Mouse (Mus musculus): Measurements from ENCODE around the gene Ccdc170. TPM values are rescaled to one million over a fixed set of nuclear protein-coding genes. Genes with fewer than 3 reads are reported as not detected.
"Not testable (repeated sequence)": the region's sequence is repeated elsewhere in the genome, so short reads cannot be mapped to it uniquely, and the experiment has no call there.

Ccdc170 gene
- polyA plus RNA-seq, 1 experiment from 2014 or later = 0.43 TPM

GRCm38 (mm10) chr10:4598244-4598842 lies 116.0 kb downstream of the Ccdc170 start:
- no peak overlapping the region for H3K9ac ChIP-seq (ENCODE audit: low read depth, low read length)
- no peaks in the 10 kb centered on the region for H3K4me1 ChIP-seq (ENCODE audit: control insufficient read depth, insufficient read depth, low read length)
- ATAC-seq (ENCODE audit: low read depth) = no peak
- no peaks in the 10 kb centered on the region for H3K9me3 ChIP-seq (ENCODE audit: control insufficient read depth, low read length)
- no peak overlapping the region for H3K27ac ChIP-seq (replicated peaks; ENCODE audit: low read depth, low read length)
- DNase-seq (ENCODE audit: low spot score) = peak; percentile 48
- no peak overlapping the region for H3K4me3 ChIP-seq (ENCODE audit: low read depth, low read length)
- H3K36me3 ChIP-seq (ENCODE audit: control insufficient read depth, insufficient read depth, low read length) = no peaks in the 10 kb centered on the region
- H3K27me3 ChIP-seq (replicated peaks; ENCODE audit: control insufficient read depth, insufficient read depth, low read length) = no peaks in the 10 kb centered on the region
- H3K4me2 ChIP-seq (ENCODE audit: low read depth, low read length) = no peak overlapping the region
- 61% methylated on average over 10 of the region's 10 CpGs for WGBS

DNA sequence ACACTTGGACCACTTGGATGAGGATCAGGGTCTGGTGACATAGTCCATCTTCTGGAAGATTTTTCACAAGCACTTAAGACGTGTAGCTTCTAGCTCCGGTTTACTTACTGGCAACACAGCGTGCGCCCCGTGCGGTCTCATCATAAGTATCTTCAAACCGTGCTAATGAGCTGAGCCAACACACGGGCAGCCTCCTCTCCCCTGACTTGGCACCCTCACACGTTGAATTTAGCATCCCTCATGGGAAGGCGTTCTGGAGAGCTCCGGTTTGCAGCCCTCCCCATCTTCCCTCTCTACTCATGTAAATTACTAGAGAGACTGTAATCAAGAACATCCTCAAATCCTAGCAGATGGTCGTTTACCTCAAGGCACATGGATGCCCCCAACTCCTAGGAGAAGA lies 116.6 kb downstream of the Ccdc170 start:
- no peaks in the 10 kb centered on the region for H3K36me3 ChIP-seq (ENCODE audit: control insufficient read depth, insufficient read depth, low read length)
- peak; percentile 11 for DNase-seq (ENCODE audit: low spot score)
- H3K4me3 ChIP-seq (ENCODE audit: low read depth, low read length) = no peak overlapping the region
- H3K27ac ChIP-seq (replicated peaks; ENCODE audit: low read depth, low read length) = no peak overlapping the region
- 65% methylated on average over 12 of the region's 12 CpGs for WGBS
- no peaks in the 10 kb centered on the region for H3K27me3 ChIP-seq (replicated peaks; ENCODE audit: control insufficient read depth, insufficient read depth, low read length)
- no peak overlapping the region for H3K9ac ChIP-seq (ENCODE audit: low read depth, low read length)
- no peaks in the 10 kb centered on the region for H3K9me3 ChIP-seq (ENCODE audit: control insufficient read depth, low read length)
- ATAC-seq (ENCODE audit: low read depth) = 0 out of 2 replicates have a peak, but pooled peaks have one; percentile 26
- H3K4me2 ChIP-seq (ENCODE audit: low read depth, low read length) = no peak overlapping the region
- no peaks in the 10 kb centered on the region for H3K4me1 ChIP-seq (ENCODE audit: control insufficient read depth, insufficient read depth, low read length)

- no peaks in the 10 kb centered on the region for H3K4me1 ChIP-seq (ENCODE audit: control insufficient read depth, insufficient read depth, low read length)
- 73% methylated on average over 4 of the region's 4 CpGs for WGBS
- H3K9me3 ChIP-seq (ENCODE audit: control insufficient read depth, low read length) = no peaks in the 10 kb centered on the region
- no peak overlapping the region for H3K4me2 ChIP-seq (ENCODE audit: low read depth, low read length)
- H3K9ac ChIP-seq (ENCODE audit: low read depth, low read length) = no peak overlapping the region
- H3K36me3 ChIP-seq (ENCODE audit: control insufficient read depth, insufficient read depth, low read length) = no peaks in the 10 kb centered on the region
- no peak for ATAC-seq (ENCODE audit: low read depth)
- H3K27ac ChIP-seq (replicated peaks; ENCODE audit: low read depth, low read length) = no peak overlapping the region
- H3K27me3 ChIP-seq (replicated peaks; ENCODE audit: control insufficient read depth, insufficient read depth, low read length) = no peaks in the 10 kb centered on the region
- no peak for DNase-seq (ENCODE audit: low spot score)
- H3K4me3 ChIP-seq (ENCODE audit: low read depth, low read length) = no peak overlapping the region
These were observed 117.3 kb downstream of the Ccdc170 start for GRCm38 (mm10) chr10:4599591-4599990.

DNA sequence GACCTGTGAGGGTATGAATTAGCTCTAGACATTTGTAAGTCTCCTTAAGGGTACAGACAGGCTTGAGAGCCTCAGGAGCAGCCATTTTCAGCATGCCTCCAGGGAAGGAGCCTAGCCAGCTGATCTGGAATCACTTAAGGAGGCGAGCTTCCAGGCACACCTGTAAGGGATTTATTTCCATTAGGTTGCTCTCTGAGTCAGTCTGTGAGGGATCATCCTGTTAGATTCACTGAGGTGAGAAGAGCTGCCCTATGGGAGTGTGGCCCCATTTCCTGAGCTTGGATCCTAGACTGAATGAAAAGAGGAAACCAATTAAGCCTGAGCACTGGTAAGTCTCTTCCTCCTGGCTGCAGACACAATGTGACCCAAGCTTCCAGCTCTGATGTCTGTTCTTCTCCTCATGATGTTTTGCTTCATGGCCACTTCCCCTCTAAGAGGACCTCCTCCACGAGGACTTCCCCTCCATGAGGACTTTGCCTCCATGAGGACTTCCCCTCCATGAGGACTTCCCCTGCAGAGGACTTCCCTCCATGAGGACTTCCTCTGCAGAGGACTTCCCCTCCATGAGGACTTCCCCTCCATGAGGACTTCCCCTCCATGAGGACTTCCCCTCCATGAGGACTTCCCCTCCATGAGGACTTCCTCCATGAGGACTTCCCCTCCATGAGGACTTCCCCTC lies 118.6 kb downstream of the Ccdc170 start:
- H3K4me2 ChIP-seq (ENCODE audit: low read depth, low read length) = no peak overlapping the region
- 66% methylated on average over 2 of the region's 2 CpGs for WGBS
- H3K9me3 ChIP-seq (ENCODE audit: control insufficient read depth, low read length) = no peaks in the 10 kb centered on the region
- no peak overlapping the region for H3K9ac ChIP-seq (ENCODE audit: low read depth, low read length)
- no peak overlapping the region for H3K27ac ChIP-seq (replicated peaks; ENCODE audit: low read depth, low read length)
- H3K27me3 ChIP-seq (replicated peaks; ENCODE audit: control insufficient read depth, insufficient read depth, low read length) = no peaks in the 10 kb centered on the region
- ATAC-seq (ENCODE audit: low read depth) = peak; percentile 30; the same call in 1 of the 2 replicates
- no peaks in the 10 kb centered on the region for H3K4me1 ChIP-seq (ENCODE audit: control insufficient read depth, insufficient read depth, low read length)
- DNase-seq (ENCODE audit: low spot score) = peak; percentile 45
- no peaks in the 10 kb centered on the region for H3K36me3 ChIP-seq (ENCODE audit: control insufficient read depth, insufficient read depth, low read length)
- no peak overlapping the region for H3K4me3 ChIP-seq (ENCODE audit: low read depth, low read length)

DNA sequence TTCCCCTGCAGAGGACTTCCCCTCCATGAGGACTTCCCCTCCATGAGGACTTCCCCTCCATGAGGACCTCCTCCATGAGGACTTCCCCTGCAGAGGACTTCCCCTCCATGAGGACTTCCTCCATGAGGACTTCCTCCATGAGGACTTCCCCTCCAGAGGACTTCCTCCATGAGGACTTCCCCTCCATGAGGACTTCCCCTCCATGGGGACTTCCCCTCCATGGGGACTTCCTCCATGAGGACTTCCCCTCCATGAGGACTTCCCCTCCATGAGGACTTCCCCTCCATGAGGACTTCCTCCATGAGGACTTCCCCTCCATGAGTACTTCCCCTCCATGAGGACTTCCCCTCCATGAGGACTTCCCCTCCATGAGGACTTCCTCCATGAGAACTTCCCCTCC lies 119.3 kb downstream of the Ccdc170 start:
- not testable (repeated sequence) for H3K36me3 ChIP-seq (ENCODE audit: control insufficient read depth, insufficient read depth, low read length); H3K4me1 ChIP-seq (ENCODE audit: control insufficient read depth, insufficient read depth, low read length); H3K4me2 ChIP-seq (ENCODE audit: low read depth, low read length); H3K9ac ChIP-seq (ENCODE audit: low read depth, low read length); DNase-seq (ENCODE audit: low spot score); H3K27me3 ChIP-seq (replicated peaks; ENCODE audit: control insufficient read depth, insufficient read depth, low read length); H3K27ac ChIP-seq (replicated peaks; ENCODE audit: low read depth, low read length); ATAC-seq (ENCODE audit: low read depth); H3K9me3 ChIP-seq (ENCODE audit: control insufficient read depth, low read length); H3K4me3 ChIP-seq (ENCODE audit: low read depth, low read length)

- Histone ChIP-seq H3K27me3 (replicated peaks; ENCODE audit: control insufficient read depth, insufficient read depth, low read length) (no peaks in the 10 kb centered on the region), H3K36me3 (ENCODE audit: control insufficient read depth, insufficient read depth, low read length) (no peaks in the 10 kb centered on the region), H3K9ac (ENCODE audit: low read depth, low read length) (no peak overlapping the region), H3K4me1 (ENCODE audit: control insufficient read depth, insufficient read depth, low read length) (no peaks in the 10 kb centered on the region), H3K9me3 (ENCODE audit: control insufficient read depth, low read length) (no peaks in the 10 kb centered on the region), H3K4me3 (ENCODE audit: low read depth, low read length) (no peak overlapping the region), H3K4me2 (ENCODE audit: low read depth, low read length) (no peak overlapping the region), H3K27ac (replicated peaks; ENCODE audit: low read depth, low read length) (no peak overlapping the region)
- DNase-seq (ENCODE audit: low spot score) = no peak
- no peak for ATAC-seq (ENCODE audit: low read depth)
- 74% methylated on average over 4 of the region's 4 CpGs for WGBS
These were observed 120.2 kb downstream of the Ccdc170 start for GRCm38 (mm10) chr10:4602466-4602865.

DNA sequence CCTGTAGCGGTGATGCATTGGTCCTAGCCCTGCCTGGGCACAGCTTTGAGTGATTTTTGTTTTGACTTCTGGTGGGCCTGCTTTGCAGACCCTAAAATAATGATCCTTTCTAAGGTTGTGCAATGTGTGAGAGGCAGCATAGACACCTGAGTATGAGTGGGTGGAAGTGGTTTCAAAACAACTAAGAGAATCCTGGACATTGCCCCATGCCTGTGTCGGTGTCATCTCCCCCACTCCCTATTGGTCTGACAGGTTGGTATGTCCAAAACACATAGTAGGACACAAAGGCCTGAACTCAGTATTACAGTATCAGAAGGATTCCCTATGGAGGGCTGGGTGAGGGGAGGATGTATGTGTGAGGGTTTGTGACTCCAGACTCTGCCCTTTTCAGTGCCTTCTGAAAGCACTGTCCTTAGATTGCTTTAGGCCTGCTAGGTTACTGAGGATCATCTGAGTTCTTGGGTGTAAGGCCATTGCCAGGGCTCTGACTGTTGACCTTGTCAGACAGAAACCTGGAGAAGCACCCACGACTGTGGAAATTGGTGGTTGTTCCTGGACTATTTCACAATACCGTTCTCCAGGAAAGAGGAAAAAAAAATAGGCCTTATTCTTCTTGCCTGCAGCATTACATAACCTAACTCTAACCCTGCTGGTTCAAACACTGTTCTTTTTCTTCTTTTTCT lies 122.4 kb downstream of the Ccdc170 start:
- 79% methylated on average over 4 of the region's 4 CpGs for WGBS
- no peak for ATAC-seq (ENCODE audit: low read depth)

GRCm38 (mm10) chr10:4610234-4610633 lies 127.9 kb downstream of the Ccdc170 start:
- no peak for ATAC-seq (ENCODE audit: low read depth)
- H3K27ac ChIP-seq (replicated peaks; ENCODE audit: low read depth, low read length) = no peak overlapping the region
- no peaks in the 10 kb centered on the region for H3K9me3 ChIP-seq (ENCODE audit: control insufficient read depth, low read length)
- H3K4me1 ChIP-seq (ENCODE audit: control insufficient read depth, insufficient read depth, low read length) = peaks cover 11% of the 10 kb centered on the region; the same call in 1 of the 2 replicates
- no peaks in the 10 kb centered on the region for H3K36me3 ChIP-seq (ENCODE audit: control insufficient read depth, insufficient read depth, low read length)
- H3K4me3 ChIP-seq (ENCODE audit: low read depth, low read length) = no peak overlapping the region
- H3K9ac ChIP-seq (ENCODE audit: low read depth, low read length) = no peak overlapping the region
- no peak overlapping the region for H3K4me2 ChIP-seq (ENCODE audit: low read depth, low read length)
- no peaks in the 10 kb centered on the region for H3K27me3 ChIP-seq (replicated peaks; ENCODE audit: control insufficient read depth, insufficient read depth, low read length)
- DNase-seq (ENCODE audit: low spot score) = no peak
- WGBS = 68% methylated on average over 2 of the region's 2 CpGs

More for the DNA sequence above, 122.4 kb downstream of the Ccdc170 start:
- H3K4me3 ChIP-seq (ENCODE audit: low read depth, low read length) = no peak overlapping the region
- H3K4me1 ChIP-seq (ENCODE audit: control insufficient read depth, insufficient read depth, low read length) = no peaks in the 10 kb centered on the region
- no peaks in the 10 kb centered on the region for H3K27me3 ChIP-seq (replicated peaks; ENCODE audit: control insufficient read depth, insufficient read depth, low read length)
- no peak overlapping the region for H3K9ac ChIP-seq (ENCODE audit: low read depth, low read length)
- no peak overlapping the region for H3K4me2 ChIP-seq (ENCODE audit: low read depth, low read length)
- no peaks in the 10 kb centered on the region for H3K9me3 ChIP-seq (ENCODE audit: control insufficient read depth, low read length)
- DNase-seq (ENCODE audit: low spot score) = no peak
- H3K27ac ChIP-seq (replicated peaks; ENCODE audit: low read depth, low read length) = no peak overlapping the region
- no peaks in the 10 kb centered on the region for H3K36me3 ChIP-seq (ENCODE audit: control insufficient read depth, insufficient read depth, low read length)

Data from embryonic facial prominence, embryonic 14.5 days (tissue).